ENCODE assay signal across 17 mouse cellular contexts in the genomic region with DNA sequence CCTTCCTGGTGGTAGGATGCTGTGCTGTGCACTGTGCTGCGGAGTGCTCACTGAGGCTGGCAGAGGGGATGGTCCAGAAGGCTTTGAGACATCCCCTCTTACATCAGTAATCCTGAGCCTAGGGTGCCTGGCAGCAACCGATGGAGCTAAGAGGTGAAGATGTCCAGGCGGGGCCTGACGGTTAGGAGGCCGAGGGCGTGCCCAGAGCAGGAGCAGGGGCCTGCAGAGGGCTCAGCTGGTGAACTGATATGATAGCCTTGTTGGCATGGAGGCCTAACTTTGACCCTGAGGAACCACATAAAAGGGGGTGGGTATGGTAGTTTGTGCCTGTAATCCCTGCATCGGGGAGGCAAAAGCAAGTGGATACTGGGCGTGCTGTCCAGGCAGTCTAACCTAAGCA.
"Had no signal": no experiment of that assay in that cellular context is flagged by ENCODE, and none has a peak within 500 bp of the region (broad histone marks: within the 10 kb centered on the region; RNA-seq: fewer than 3 reads in every experiment).

No protein-coding gene starts in this region.

- H3K9me3 ChIP-seq: limb, embryonic 12.5 days; midbrain, embryonic 10.5 days; neural tube, embryonic 15.5 days; stomach, embryonic 15.5 days had no signal

- H3K4me3 ChIP-seq: layer of hippocampus, adult 2 months; limb, embryonic 12.5 days; midbrain, embryonic 10.5 days; myocyte; neural tube, embryonic 15.5 days; stomach, embryonic 15.5 days had no signal

- H3K36me3 ChIP-seq: limb, embryonic 12.5 days; midbrain, embryonic 10.5 days; neural tube, embryonic 15.5 days; stomach, embryonic 15.5 days had no signal

- H3K4me2 ChIP-seq: limb, embryonic 12.5 days; lung, embryonic 14.5 days; neural tube, embryonic 15.5 days; stomach, embryonic 15.5 days had no signal

- H3K27me3 ChIP-seq: limb, embryonic 12.5 days; neural tube, embryonic 15.5 days; stomach, embryonic 15.5 days had no signal

- H3K27ac ChIP-seq: layer of hippocampus, adult 2 months; limb, embryonic 12.5 days; midbrain, embryonic 10.5 days; neural tube, embryonic 15.5 days; stomach, embryonic 15.5 days had no signal

- H3K9ac ChIP-seq: limb, embryonic 12.5 days; lung, embryonic 14.5 days; neural tube, embryonic 15.5 days; stomach, embryonic 15.5 days had no signal

- DNase-seq: kidney, adult 18-20 months; kidney, postnatal 10 days; kidney, postnatal 4 days; lung, embryonic 14.5 days; lung, postnatal 10 days; lung, postnatal 4 days; midbrain, embryonic 14.5 days; right cerebral cortex, adult 18-20 months; right cerebral cortex, postnatal 25 days; thymus, adult 2 months; thymus, postnatal 25 days had no signal
